Mouse (Mus musculus) cortical plate, adult 2 months (tissue): Measurements from ENCODE around the gene Hkdc1.

ENCODE experiments used
- CTCF ChIP-seq: fragments of 200-500 bp; IDR thresholded peaks from 2 replicates; pipeline ENCODE4 v1.5.1; 2011; ENCODE audit warnings: mild to moderate bottlenecking, control low read depth, low read length; ENCODE audit not compliant: insufficient read depth; ENCODE audit errors: extremely low read depth
- POLR2A ChIP-seq: fragments of 200-500 bp; IDR thresholded peaks from 2 replicates; pipeline ENCODE4 v1.6.1; 2011; ENCODE audit warnings: mild to moderate bottlenecking, low read length, control low read depth; ENCODE audit not compliant: insufficient read depth; ENCODE audit errors: extremely low read depth

DNA sequence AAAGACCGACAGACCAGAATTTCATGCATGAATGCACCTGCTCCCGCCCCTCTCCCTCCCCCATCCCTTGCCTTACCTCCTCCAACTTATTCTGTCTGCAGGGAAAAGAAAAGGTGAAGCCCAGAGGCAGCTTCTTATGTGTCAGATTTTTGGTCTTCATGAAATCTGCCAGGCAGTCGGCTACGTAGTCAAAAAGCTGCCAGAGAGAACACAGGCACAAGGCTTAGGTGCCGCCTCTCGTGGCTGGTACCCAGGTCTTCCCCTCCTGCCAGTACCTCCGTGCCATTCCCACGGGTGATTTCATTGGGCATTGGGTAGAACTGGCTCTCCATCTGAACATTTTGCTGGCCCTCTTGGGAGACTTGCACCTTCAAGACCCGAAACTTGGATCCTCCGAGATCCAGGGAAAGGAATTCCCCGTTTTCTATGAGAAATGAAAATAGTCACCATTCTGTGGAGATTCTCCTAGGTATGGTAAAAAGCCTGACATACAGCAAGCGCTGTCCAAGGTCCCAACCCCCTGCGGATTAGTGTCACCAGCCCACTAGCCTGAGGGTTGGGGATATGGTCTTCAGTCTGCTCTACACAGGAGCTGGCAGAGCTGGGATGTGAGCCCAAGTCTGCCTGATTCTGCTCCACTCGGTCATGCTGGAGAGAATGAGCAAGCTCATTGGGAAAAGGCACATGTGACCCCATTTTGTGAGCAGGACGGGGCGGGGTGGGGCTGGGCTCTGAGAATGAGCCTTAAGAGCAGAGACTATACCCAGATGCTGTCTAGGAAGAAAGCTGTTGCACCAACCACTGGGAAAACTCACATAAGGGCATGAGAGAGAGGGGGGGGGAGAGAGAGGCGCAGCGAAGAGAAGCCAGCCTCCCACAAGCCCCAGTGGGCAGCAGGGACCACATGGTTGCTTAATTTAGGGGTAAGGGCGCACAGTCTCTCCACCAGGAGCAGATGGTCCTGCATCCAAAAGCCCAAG is 10.6 kb downstream of the Hkdc1 start:
- TF ChIP-seq CTCF (no peak), POLR2A (peak; percentile 67)
